Mouse (Mus musculus): ENCODE results near the gene Slit3. TPM values are rescaled to one million over a fixed set of nuclear protein-coding genes. Genes with fewer than 3 reads are reported as not detected.

The Slit3 gene
- total RNA-seq, 2 experiments from 2014 or later, result 33.0 to 56.8 TPM

DNA sequence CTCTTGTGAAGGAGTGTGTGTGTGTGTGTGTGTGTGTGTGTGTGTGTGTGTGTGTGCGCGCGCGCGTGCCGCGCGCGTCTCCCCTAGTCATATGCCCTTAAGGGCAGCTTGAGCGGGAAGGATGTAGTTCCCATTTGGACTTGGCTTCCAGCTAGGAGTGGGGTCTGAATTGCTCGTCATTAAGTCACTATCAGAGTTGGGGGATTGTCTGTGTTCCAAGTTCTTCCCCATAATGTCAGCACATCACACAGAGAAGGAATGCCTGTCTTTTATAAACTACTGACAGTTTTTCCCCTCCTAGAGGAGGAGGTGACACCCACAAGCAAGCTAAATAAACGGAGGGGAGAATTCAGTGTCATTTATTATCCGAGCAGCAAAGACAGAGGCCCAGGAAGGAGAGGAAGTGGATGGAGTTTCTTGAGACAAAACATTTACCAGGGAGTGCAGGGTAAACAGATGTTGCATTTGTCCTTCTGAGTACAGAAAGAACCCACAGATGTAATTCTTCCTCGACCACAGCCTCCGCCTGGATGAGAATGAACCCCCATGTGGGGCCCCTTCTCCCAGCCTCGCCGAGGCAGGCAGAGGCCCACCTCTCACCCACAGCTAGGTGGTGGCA, 3.6 kb downstream of the Slit3 start:
- DNase-seq, result no peak

- no peak for DNase-seq
Measured at GRCm38 (mm10) chr11:35125108-35125490, 4.1 kb downstream of the Slit3 start.

- no peak for DNase-seq
Measured at GRCm38 (mm10) chr11:35131740-35132139, 10.7 kb downstream of the Slit3 start.

- DNase-seq, result no peak
Measured at GRCm38 (mm10) chr11:35136625-35137024, 15.6 kb downstream of the Slit3 start.

- no peak for DNase-seq
Measured at GRCm38 (mm10) chr11:35140092-35140491, 19.1 kb downstream of the Slit3 start.

DNA sequence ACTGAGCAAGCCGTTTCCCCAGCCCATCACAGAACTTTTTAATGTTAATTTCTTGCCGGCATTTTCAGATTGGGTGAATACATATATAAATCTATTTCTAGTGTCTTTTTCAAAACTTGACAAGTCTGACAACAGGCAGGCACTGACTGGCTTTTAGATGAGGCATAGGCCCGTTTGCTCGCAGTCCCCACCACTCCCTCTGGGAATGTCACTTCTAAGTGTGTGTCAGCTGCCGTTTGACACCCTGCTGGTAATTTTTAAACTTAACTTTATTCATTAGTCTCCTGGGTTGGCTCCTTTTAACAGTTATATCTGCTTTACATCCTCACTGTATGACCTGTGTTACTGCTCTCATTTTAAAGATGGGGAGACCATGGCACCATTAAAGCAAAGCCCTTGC, 21.2 kb downstream of the Slit3 start:
- no peak for DNase-seq

DNA sequence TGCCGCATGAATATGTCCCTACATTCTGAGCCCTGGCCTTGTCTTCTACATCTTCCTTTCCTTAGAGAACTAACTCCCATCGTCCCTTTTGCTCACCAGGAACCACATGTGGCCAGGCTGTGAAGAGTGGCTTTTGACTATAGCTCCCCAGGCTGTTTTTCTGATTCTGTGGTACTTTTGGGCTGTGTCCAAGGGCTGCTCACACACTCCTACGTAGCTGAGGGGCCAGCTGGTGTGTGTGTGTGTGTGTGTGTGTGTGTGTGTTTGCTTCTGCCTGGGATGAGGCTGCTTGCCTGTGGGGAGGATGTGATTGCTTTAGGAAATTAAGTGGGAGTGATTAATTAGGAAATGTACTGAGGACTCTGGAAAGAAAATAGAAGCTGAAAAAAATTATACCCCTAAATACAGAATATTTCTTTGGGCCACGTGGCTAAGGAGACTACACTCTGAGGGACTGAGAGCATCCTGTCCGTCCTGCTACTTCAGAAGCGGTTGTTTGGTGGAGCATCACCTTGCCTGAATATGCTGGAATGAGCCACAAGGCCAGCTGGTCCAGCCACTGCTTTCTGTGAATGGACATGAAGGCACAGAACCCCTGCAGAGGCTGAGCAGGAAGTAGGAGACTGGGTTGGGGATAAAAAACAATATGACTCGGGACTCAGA, 21.8 kb downstream of the Slit3 start:
- DNase-seq, result no peak

GRCm38 (mm10) chr11:35147818-35148445, 26.9 kb downstream of the Slit3 start:
- DNase-seq, result no peak

DNA sequence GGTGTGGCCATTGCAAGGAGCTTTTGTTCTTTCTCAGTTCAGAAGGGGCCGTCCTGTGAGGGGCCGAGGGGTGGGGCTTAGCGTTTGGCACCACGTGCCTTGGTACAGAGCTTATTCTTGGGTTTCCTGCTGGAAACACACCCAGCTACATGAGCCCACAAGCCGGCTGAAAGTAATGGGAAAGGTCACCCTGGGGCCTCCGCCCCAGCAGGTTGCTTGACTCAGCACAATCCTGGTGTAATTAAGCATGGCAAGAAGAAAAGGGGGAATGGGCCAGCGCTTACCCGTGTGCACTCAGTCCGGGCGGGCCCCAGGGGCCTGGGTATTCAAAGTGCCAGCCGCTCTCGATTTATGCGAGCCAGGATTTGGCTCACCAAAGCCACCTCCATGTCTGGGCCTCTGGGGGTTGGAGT, 30.5 kb downstream of the Slit3 start:
- DNase-seq, result peak in 1 of 2 experiments; percentile 23

DNA sequence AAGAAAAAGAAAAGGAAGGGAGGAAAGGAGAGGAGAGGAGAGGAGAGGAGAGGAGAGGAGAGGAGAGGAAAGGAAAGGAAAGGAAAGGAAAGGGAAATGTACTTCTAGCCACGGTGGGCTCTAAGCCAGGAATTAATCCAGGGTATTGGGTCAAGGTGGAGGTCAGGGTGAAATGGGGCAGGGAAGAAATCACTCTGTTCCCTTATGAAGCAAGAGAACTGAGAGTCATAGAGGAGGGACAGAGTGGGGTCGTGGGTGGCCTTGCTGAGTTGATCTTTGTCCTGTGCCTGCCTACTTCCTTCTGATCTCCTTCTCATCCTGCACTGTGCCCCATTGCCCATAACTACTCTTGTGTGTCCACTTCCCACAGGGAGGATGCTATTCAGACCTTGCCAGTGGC, 31.9 kb downstream of the Slit3 start:
- DNase-seq, result no peak

GRCm38 (mm10) chr11:35154449-35154848, 33.4 kb downstream of the Slit3 start:
- DNase-seq, result no peak

- DNase-seq, result no peak
Measured at GRCm38 (mm10) chr11:35155281-35155680, 34.3 kb downstream of the Slit3 start.

DNA sequence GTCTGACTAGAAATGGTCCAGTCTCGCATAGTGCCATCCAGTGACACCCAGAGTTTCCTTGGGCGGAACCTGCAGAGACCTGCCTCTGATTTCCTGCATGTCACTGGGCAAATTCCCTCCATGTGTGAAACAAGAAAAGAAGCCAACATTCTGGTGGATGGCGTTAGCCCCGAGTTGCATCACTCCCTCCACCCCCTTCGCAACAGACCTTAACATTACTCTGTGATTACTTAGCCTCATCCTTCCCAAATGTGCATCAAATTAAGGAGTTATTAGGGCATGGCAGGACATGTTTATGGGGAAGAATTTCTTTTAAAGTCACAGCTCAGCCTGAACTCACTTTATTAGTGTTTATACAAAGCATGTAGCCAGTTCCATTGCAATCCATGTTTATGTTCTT, 35.7 kb downstream of the Slit3 start:
- DNase-seq, result no peak

DNA sequence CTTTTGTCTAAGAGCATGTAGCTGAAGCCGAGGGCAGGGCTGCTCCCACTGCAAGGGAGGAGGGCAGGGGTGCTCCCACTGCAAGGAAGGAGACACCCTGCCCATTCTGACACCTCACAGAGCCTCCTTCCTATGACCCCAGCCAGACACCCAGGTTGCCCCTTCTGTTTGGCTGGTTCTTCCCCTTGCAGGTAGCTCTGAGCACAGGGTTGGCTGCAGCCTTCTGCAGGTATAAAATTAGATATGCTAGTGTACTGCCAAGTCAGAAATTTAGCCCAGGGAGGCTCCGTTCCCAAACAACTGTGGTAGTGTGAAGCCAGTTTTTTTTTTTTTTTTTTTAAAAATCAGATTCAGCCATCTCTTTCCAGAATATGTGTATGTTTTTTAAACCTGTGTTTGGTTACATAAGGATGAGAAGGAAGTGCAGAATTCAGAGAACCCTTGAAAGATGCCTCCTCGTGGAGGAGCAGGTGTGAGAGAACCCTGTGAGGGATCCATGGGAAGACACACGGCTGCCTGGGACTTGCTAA, 39.7 kb downstream of the Slit3 start:
- no peak for DNase-seq

GRCm38 (mm10) chr11:35163396-35163795, 42.4 kb downstream of the Slit3 start:
- no peak for DNase-seq

- DNase-seq, result no peak
Measured at GRCm38 (mm10) chr11:35167176-35167575, 46.2 kb downstream of the Slit3 start.

DNA sequence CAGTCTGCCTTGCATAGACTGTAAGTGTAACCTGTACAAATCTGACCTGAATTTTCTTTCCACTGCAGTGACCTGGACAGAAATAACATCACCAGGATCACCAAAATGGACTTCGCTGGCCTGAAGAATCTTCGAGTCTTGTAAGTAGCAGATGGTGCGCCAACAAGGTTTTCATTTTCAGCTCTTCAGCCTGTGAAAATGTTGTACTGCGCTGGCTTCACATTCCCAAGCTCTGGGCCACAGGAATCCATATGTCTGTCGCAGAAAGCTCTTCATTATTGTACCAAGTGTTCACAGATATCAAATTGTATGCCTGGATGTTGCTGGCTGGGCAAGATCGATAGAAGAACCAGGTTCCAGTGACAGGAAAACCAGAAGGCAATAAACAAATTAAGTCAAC, 50.5 kb downstream of the Slit3 start:
- no peak for DNase-seq

- DNase-seq, result no peak
Measured at GRCm38 (mm10) chr11:35177564-35177963, 56.5 kb downstream of the Slit3 start.

DNA sequence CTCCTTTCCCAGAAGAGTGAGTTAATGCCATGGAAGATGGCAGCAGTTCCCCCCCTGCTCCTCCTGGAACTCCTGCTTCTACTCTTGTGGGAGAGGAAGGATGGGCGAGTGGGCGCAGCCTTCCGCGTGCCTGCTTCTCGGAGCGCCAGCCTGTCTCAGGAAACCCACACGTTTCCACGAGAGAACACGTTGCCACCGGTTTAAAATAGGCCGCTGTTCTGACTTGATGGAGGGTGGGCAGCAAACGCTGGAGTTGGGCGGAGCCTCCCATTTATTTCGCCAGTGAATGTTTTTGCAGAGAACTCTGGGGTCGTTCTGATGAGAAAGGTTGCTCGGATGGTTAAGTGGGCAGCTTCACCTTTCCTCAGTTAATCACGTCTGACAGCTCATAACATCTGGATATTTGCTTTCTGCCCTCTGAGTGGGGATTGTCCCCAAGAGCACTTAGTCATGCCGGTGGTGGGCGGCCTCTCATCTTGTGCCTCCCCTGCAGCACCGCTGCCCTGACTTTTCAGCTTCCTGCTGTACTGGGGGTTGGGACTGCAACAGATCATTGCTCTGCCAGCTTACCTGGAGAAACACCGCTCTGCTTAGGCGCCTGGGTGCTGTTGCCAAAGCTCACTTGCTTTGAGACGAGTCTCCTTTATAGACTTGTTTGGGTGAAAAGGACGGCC, 57.3 kb downstream of the Slit3 start:
- peak; percentile 26 to 37 for DNase-seq

GRCm38 (mm10) chr11:35179305-35179704, 58.3 kb downstream of the Slit3 start:
- no peak for DNase-seq

DNA sequence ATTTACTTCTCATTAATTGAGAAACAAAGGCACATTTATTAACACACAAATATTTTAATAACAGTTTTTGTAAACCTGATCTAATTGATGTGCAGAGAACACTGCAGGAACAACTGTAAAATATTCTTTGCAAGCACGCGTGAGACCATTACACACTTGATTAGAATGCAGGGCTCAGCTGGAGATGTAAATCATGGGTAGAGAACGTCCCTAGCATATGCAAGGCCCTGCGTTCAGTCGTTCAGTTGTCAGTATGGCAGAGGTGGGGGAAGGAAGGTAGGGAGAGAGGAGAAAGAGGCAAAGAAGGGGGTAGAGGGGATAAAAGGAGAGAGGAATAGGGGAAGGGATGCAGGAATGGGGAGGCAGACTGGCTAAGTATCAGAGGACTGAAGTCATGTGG, 61.9 kb downstream of the Slit3 start:
- DNase-seq, result no peak

DNA sequence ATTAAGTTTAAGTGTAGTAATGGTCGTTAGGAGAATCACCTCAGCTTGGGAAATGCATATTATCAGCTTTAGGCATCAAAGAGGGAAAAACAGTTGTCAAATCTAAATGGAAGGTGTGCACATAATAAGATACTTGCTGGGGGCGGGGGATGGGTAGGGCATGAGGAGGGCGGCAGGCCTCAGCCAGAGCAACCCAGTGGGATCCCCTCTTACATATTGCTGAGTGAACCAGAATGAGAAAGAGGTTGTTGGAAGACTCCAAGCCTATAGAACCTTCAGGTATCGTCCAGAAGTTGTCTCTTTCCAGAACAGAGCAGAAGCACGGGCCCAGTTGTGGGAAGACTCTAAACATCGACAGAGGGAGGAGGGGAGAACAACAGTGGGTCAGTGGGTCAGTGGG, 73.8 kb downstream of the Slit3 start:
- DNase-seq, result no peak

- no peak for DNase-seq
Measured at GRCm38 (mm10) chr11:35196777-35197176, 75.8 kb downstream of the Slit3 start.
